Mouse (Mus musculus) intestine, embryonic 16.5 days (tissue): ENCODE data around the gene Hist2h3c2. TPM values are rescaled to one million over a fixed set of nuclear protein-coding genes. Genes with fewer than 3 reads are reported as not detected.
A peak's percentile ranks its signal among the peaks of the same experiment; 100 is the strongest.
"Not testable (repeated sequence)": the region's sequence is repeated elsewhere in the genome, so short reads cannot be mapped to it uniquely, and the experiment has no call there.

Source experiments
- ATAC-seq: fragments of 200-750 bp; cut with Nextera tagmentation; 2 replicates; pipeline ENCODE4 v1.8.0; 2017; ENCODE audit warnings: moderate TSS enrichment, moderate library complexity
- H3K27ac ChIP-seq: fragments of 300-500 bp; sonication (generic); 2 replicates; pipeline ENCODE4 v1.5.1; 2014; ENCODE audit warnings: mild to moderate bottlenecking, low read length
- H3K27me3 ChIP-seq: fragments of 300-500 bp; sonication (generic); replicated peaks from 2 replicates; pipeline ENCODE4 v1.6.1; 2014; ENCODE audit warnings: low read length, control low read depth, mixed read lengths; ENCODE audit not compliant: control insufficient read depth, insufficient read depth
- H3K36me3 ChIP-seq: fragments of 300-500 bp; sonication (generic); 2 replicates; pipeline ENCODE4 v1.6.1; 2014; ENCODE audit warnings: low read length, control low read depth; ENCODE audit not compliant: control insufficient read depth, insufficient read depth
- H3K4me1 ChIP-seq: fragments of 300-500 bp; sonication (generic); 2 replicates; pipeline ENCODE4 v1.6.1; 2014; ENCODE audit warnings: low read length, control low read depth, mixed read lengths; ENCODE audit not compliant: control insufficient read depth, insufficient read depth
- H3K4me2 ChIP-seq: fragments of 300-500 bp; sonication (generic); 2 replicates; pipeline ENCODE4 v1.6.1; 2014; ENCODE audit warnings: low read depth, low read length, control low read depth
- H3K4me3 ChIP-seq: fragments of 300-500 bp; sonication (generic); 2 replicates; pipeline ENCODE4 v1.5.1; 2014; ENCODE audit warnings: mild to moderate bottlenecking, low read length
- H3K9ac ChIP-seq: fragments of 300-500 bp; sonication (generic); 2 replicates; pipeline ENCODE4 v1.6.1; 2014; ENCODE audit warnings: low read depth, low read length
- H3K9me3 ChIP-seq: fragments of 300-500 bp; sonication (generic); 2 replicates; pipeline ENCODE4 v1.6.1; 2016; ENCODE audit warnings: low read length, control low read depth; ENCODE audit not compliant: control insufficient read depth
- WGBS: fragments of 180-500 bp; shearing (Covaris S2); extraction: QIAGEN DNeasy Blood & Tissue Kit; methylation state at CpG from one replicate; pipeline ENCODE4 v1.1.7; 2014; 5-methylcytosine and 5-hydroxymethylcytosine counted together
- polyA plus RNA-seq: library from polyadenylated mRNA; unstranded; fragments of >200 nt; fragmentation: Nextera tagmentation; extraction: Ambion mirVana; gene quantifications from 2 replicates; pipeline ENCODE4 v1.2.1, GENCODE M21; 2015

Hist2h3c2 gene
- polyA plus RNA-seq, 1 experiment from 2014 or later: 2.9 TPM

DNA sequence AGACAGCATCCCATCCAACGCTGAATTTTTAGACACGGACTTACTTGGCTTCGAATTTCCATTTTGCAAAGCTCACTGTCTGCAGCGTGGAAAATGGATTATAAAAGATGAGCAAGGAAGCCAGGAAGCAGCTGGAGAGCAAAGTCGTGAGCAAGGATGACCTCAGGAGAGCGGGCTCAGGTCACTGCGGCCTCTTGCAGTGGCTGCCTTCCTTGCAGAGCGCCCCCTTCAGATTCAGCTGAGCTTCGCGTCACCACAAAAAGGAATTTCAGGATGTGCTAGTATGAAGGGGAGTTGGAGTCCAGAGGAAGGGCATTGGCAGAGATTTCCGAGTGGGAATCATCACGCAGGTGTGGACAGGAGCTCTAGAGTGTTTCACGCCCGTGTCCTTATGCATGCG lies 29.7 kb downstream of the Hist2h3c2 start:
- H3K9me3 ChIP-seq: no peaks in the 10 kb centered on the region
- no peaks in the 10 kb centered on the region for H3K36me3 ChIP-seq
- 21% methylated on average over 15 of the region's 15 CpGs for WGBS
- no peak overlapping the region for H3K4me2 ChIP-seq
- no peaks in the 10 kb centered on the region for H3K4me1 ChIP-seq
- no peak overlapping the region for H3K9ac ChIP-seq
- no peak overlapping the region for H3K27ac ChIP-seq
- ATAC-seq: no peak
- no peak overlapping the region for H3K4me3 ChIP-seq
- H3K27me3 ChIP-seq: no peaks in the 10 kb centered on the region

DNA sequence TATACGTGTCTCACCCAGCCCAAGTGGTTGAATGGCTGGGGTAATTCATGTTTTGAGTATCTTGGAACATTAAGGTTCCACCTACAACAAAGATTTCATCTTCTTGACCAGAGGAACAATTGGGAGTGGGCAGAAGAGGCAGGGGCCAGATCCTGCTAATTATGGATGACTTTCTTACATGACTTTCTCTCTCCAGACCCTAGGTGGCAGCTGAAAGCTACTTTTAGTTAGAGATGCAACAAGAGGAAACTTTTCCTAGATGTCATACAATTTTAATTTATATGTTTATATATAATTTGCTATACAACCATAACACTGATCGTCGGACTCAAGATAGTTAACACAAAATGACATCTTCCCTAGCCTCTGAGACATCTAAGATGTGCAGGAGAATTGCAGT lies 31.1 kb downstream of the Hist2h3c2 start:
- H3K4me1 ChIP-seq: no peaks in the 10 kb centered on the region
- ATAC-seq: no peak
- H3K4me3 ChIP-seq: no peak overlapping the region
- H3K27me3 ChIP-seq: no peaks in the 10 kb centered on the region
- no peaks in the 10 kb centered on the region for H3K36me3 ChIP-seq
- H3K4me2 ChIP-seq: no peak overlapping the region
- no peaks in the 10 kb centered on the region for H3K9me3 ChIP-seq
- H3K27ac ChIP-seq: no peak overlapping the region
- 67% methylated on average over 3 of the region's 3 CpGs for WGBS
- no peak overlapping the region for H3K9ac ChIP-seq

DNA sequence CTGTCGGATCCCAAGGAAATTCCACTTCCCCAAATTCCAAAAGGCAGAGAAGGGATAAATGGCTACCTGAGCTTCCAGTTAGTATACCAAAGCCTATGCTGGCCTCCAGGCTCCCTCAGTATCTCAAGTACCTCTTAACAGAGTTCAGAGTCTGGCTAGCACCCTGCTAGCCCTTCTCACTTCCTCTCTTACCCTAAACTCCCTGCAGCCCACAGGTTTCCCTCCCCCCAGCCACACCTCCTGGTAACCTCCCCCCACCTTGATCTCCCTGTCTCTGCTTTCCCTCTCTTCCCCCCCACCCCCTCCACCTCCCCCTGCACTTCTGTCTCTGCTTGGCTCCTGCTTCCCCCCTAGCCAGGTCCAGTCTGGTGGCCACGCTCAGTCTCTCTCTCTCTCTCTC lies 39.2 kb downstream of the Hist2h3c2 start:
- Histone ChIP-seq H3K36me3 (no peaks in the 10 kb centered on the region), H3K9me3 (no peaks in the 10 kb centered on the region), H3K27ac (no peak overlapping the region), H3K9ac (no peak overlapping the region), H3K4me1 (peaks cover 10% of the 10 kb centered on the region), H3K4me2 (no peak overlapping the region), H3K27me3 (no peaks in the 10 kb centered on the region), H3K4me3 (no peak overlapping the region)
- WGBS: 50% methylated on average over 2 of the region's 2 CpGs
- no peak for ATAC-seq

DNA sequence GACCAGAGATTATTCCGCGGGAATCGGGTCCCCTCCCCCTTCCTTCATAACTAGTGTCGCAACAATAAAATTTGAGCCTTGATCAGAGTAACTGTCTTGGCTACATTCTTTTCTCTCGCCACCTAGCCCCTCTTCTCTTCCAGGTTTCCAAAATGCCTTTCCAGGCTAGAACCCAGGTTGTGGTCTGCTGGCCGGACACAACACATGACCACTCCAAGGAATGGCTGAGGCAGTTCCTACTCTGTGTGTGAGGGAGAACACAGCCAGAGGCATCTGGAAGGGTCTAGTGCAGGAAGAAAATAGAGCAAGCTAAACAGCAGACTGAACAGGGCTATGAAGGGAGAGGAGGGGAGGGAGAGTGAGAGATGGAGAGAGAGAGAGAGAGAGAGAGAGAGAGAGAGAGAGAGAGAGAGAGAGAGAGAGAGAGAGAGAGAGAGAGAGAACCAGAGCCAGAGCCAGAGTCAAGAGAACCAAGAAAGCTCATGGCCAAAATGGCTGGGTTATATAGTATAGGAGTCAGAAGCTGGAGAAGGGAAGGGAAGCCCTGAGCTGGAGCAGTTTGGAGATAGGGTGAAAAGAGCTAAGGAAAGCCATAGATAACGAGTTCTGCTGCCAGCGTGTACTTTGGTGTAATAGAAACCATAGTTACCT lies 40.2 kb downstream of the Hist2h3c2 start:
- 26% methylated on average over 7 of the region's 8 CpGs for WGBS
- peak; percentile 13; the same call in 1 of the 2 replicates for ATAC-seq
- H3K27ac ChIP-seq, H3K9ac ChIP-seq, H3K36me3 ChIP-seq, H3K9me3 ChIP-seq, H3K4me2 ChIP-seq, H3K4me3 ChIP-seq, H3K4me1 ChIP-seq, H3K27me3 ChIP-seq: not testable (repeated sequence)

DNA sequence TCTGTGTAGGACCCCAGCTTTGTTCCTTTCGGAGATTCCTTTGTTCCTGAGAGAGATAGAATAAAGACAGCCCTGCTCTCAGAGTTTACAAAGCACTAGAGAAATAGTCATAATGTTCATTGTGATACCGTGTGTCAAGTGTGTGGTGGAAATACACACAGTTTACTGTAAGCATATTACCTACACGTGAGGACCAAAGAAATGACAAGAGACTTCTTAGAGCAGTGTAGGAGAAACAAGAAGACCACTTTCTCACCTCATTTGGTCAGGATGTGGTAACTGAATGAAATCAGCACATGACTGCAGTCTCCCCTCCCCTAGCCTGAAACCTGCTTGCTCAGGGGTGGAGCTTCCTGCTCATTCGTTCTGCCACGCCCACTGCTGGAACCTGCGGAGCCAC lies 40.7 kb downstream of the Hist2h3c2 start:
- Histone ChIP-seq H3K9me3 (no peaks in the 10 kb centered on the region), H3K27me3 (no peaks in the 10 kb centered on the region), H3K27ac (peak overlapping the region; percentile 81), H3K4me3 (peak overlapping the region; percentile 72), H3K4me1 (peaks cover 10% of the 10 kb centered on the region), H3K9ac (peak overlapping the region; percentile 61), H3K4me2 (peak overlapping the region; percentile 61), H3K36me3 (no peaks in the 10 kb centered on the region)
- WGBS: 8% methylated on average over 6 of the region's 6 CpGs
- peak; percentile 59 for ATAC-seq

DNA sequence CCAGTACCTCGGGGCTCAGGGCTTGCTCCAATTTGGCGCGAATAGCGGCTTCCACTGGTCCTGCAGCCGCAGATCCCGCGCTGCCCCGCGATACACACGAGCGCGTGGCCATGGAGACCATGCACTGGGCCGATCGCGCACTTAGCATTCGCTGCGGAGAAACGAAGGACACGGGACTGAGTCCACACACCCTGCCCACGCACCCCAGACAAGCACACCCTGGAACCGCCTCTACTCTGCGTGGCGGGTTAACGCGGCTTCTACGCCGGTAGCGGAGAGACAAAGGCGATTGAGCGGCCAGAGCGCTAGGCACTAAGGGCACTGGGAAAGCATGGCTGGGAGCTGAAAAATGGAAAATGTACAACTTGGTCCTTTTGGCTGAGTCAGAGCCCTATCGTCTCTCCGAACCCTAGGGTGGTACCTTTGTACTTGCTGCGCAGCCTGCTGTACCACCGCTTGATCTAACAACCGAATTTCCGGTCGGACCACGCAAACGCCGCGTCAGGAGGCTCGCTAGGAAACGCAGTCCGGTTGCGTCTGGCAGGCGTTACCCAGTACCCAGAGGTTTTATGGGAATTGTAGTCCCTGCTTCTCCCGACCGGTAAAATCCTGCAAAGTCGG lies 41.7 kb downstream of the Hist2h3c2 start:
- H3K9me3 ChIP-seq: no peaks in the 10 kb centered on the region
- H3K9ac ChIP-seq: peak overlapping the region; percentile 88
- peak overlapping the region; percentile 99 for H3K4me2 ChIP-seq
- WGBS: under 1% methylated on average over 50 of the region's 50 CpGs
- H3K36me3 ChIP-seq: no peaks in the 10 kb centered on the region
- H3K4me3 ChIP-seq: peak overlapping the region; percentile 72
- peak; percentile 94 for ATAC-seq
- H3K27me3 ChIP-seq: no peaks in the 10 kb centered on the region
- peaks cover 10% of the 10 kb centered on the region for H3K4me1 ChIP-seq
- H3K27ac ChIP-seq: peak overlapping the region; percentile 91

DNA sequence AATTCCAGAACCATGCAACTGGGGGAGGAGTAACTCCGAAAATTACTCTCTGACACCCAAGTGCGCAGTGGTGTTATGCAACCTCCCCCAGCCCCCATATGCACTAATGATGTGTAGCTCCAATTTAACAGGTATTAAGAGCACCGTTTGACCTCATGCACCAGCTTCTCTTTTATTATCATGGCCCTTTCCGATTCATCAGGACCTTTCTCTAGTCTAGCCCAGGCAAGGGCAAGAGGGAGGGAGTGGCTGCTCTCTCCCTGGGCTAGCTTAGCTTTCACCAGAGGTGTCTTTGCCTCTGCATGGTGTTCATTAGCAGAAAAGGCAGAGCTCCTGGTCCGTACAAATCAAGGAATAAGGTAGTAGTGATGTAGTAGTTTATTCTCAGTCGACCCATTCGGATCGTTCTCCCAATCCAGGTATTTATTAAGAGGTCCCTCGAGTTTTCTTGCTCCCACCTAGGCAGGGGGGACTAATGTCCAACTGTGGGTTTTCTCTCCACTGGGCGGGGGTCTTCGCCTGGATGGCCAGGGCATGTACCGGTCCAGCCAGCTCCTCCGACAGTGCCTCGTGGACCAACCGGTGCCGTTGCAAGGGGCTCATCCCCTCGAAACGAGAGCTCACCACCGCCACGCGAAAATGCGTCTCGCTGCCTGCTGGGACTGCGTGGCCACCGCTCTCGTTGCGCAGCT lies 42.3 kb downstream of the Hist2h3c2 start:
- Histone ChIP-seq H3K27me3 (no peaks in the 10 kb centered on the region), H3K27ac (peak overlapping the region; percentile 91), H3K9me3 (no peaks in the 10 kb centered on the region), H3K4me3 (peak overlapping the region; percentile 72), H3K36me3 (no peaks in the 10 kb centered on the region), H3K4me2 (peak overlapping the region; percentile 99), H3K4me1 (peaks cover 10% of the 10 kb centered on the region), H3K9ac (peak overlapping the region; percentile 88)
- WGBS: 16% methylated on average over 27 of the region's 27 CpGs
- peak; percentile 1; the same call in 1 of the 2 replicates for ATAC-seq

DNA sequence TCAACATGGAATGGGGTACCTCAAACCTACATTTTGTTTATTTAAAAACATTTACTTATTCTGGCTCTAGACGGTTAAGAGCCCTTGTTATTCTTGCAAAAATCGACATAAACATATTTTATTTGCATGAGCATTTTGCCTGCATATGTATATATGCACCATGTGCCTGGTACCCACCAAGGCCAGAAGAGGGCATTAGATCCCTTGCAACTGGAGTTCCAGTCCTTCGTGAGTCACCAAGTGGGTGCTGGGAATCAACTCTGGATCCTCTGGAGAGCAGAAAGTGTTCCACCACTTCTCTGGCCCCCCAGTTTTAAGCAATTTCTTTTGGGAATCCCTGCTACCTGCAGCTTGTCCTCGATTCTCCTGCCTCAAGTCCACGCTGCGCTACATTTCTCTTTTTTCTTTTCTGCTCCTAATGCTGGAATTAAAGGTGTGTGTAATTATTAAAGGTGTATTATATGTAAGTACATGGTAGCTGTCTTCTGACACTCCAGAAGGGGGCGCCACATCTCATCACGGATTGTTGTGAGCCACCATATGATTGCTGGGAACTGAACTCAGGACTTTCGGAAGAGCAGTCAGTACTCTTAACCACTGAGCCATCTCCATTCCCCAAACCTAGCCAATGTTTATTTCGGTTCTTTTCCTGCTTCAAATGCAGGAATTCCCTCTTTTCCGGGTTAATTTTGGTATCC lies 43.2 kb downstream of the Hist2h3c2 start:
- Histone ChIP-seq H3K27me3 (no peaks in the 10 kb centered on the region), H3K4me2 (no peak overlapping the region), H3K9me3 (no peaks in the 10 kb centered on the region), H3K36me3 (no peaks in the 10 kb centered on the region), H3K9ac (no peak overlapping the region), H3K4me1 (peaks cover 10% of the 10 kb centered on the region), H3K4me3 (no peak overlapping the region), H3K27ac (no peak overlapping the region)
- WGBS: 91% methylated on average over 11 of the region's 11 CpGs
- ATAC-seq: no peak

DNA sequence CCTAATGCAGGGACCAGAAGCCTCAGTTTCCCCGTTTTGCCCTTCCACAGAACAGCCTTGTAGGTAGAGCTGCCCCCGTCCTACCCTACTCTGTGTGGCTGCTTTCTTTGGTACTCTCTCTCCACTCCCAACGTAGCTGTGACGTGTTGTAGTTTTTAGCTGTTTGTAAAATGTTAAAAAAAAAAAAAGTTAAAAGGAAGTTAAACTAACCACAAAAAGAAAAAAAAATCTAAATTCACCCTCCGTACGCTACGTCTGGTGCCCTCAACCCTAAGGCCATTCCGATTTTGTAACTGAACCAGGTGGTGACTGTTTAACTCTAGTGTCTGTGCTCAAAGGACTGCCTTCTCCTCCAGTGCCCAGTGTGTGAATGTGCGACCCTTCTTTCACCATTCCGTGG lies 44.0 kb downstream of the Hist2h3c2 start:
- no peaks in the 10 kb centered on the region for H3K27me3 ChIP-seq
- no peak overlapping the region for H3K27ac ChIP-seq
- no peak overlapping the region for H3K4me3 ChIP-seq
- H3K9ac ChIP-seq: no peak overlapping the region
- H3K9me3 ChIP-seq: no peaks in the 10 kb centered on the region
- H3K36me3 ChIP-seq: no peaks in the 10 kb centered on the region
- H3K4me2 ChIP-seq: no peak overlapping the region
- no peak for ATAC-seq
- WGBS: 89% methylated on average over 10 of the region's 10 CpGs
- peaks cover 10% of the 10 kb centered on the region for H3K4me1 ChIP-seq
